Mouse (Mus musculus): ENCODE results near the gene Gm49358.

GRCm38 (mm10) chr10:86769216-86769615 is 5.4 kb downstream of the Gm49358 start:
- TF ChIP-seq CTCF (IDR thresholded peaks at IDR 0.05; ENCODE audit: low read depth, low read length) (no peak), POLR2A (IDR thresholded peaks at IDR 0.05; ENCODE audit: borderline replicate concordance, low read depth, low read length) (no peak)
